Mouse (Mus musculus): ENCODE measurements around the gene Pglyrp2. TPM values are rescaled to one million over a fixed set of nuclear protein-coding genes. Genes with fewer than 3 reads are reported as not detected.
A peak's percentile ranks its signal among the peaks of the same experiment; 100 is the strongest.

Pglyrp2 gene
- polyA plus RNA-seq, 1 experiment from 2014 or later, result not detected

DNA sequence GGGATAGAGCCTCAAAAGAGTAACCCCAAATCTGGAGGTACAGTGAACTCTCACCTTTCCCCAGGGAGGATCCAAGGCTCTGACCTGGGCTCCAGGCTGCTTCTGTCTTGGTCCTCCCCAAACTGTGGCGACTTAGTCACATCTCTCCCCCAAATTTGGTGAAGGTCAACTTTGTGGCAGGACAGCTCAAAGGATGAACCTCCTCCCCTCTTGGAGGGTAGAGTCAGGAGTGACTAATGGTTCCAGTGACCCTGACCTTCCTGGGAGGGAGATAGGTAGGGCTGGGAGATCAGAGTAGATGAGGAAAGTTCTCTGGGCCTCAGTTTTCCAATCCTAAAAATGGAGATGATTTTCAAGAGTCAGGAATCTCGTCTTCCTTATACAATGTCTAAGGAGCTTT, 45.2 kb downstream of the Pglyrp2 start:
- WGBS, result 70% methylated on average over 2 of the region's 2 CpGs
- Histone ChIP-seq H3K4me2 (no peak overlapping the region), H3K27ac (ENCODE audit: poor library complexity, severe bottlenecking) (no peak overlapping the region), H3K4me3 (no peak overlapping the region), H3K4me1 (replicated peaks) (peaks cover 9% of the 10 kb centered on the region), H3K27me3 (replicated peaks) (no peaks in the 10 kb centered on the region), H3K36me3 (peaks cover 20% of the 10 kb centered on the region), H3K9ac (no peak overlapping the region), H3K9me3 (replicated peaks) (no peaks in the 10 kb centered on the region)
- ATAC-seq (ENCODE audit: insufficient number of reproducible peaks, low FRiP score), result no peak

DNA sequence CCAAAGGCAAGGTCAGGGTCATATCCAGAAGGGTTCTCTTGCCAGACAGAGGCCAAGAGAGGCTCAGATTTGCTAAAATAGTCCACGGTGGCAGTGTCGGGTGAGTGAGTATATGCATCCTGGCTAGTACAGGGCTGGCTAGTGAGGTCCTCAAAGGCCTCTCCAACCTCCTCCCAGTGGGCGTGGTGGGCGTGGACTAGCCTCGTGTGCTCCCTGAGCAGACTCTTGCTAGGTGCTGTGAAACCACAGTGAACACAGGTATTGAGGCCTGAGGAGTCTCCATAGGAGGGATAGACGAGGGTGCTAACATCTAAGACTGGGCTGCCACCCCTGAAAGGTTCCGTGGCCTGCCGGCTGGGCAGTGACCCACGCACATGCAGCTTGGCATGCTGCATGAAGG, 46.8 kb downstream of the Pglyrp2 start:
- Histone ChIP-seq H3K4me2 (no peak overlapping the region), H3K36me3 (peaks cover 20% of the 10 kb centered on the region), H3K4me3 (no peak overlapping the region), H3K27me3 (replicated peaks) (no peaks in the 10 kb centered on the region), H3K27ac (ENCODE audit: poor library complexity, severe bottlenecking) (no peak overlapping the region), H3K9me3 (replicated peaks) (no peaks in the 10 kb centered on the region), H3K4me1 (replicated peaks) (no peaks in the 10 kb centered on the region), H3K9ac (no peak overlapping the region)
- 0 out of 2 replicates have a peak, but pooled peaks have one; percentile 29 for ATAC-seq (ENCODE audit: insufficient number of reproducible peaks, low FRiP score)
- 72% methylated on average over 9 of the region's 9 CpGs for WGBS

GRCm38 (mm10) chr17:32376475-32376874, 47.5 kb downstream of the Pglyrp2 start:
- Histone ChIP-seq H3K4me1 (replicated peaks) (no peaks in the 10 kb centered on the region), H3K27ac (ENCODE audit: poor library complexity, severe bottlenecking) (no peak overlapping the region), H3K36me3 (peaks cover 20% of the 10 kb centered on the region), H3K9ac (no peak overlapping the region), H3K27me3 (replicated peaks) (no peaks in the 10 kb centered on the region), H3K4me2 (no peak overlapping the region), H3K9me3 (replicated peaks) (no peaks in the 10 kb centered on the region), H3K4me3 (no peak overlapping the region)
- WGBS, result 90% methylated on average over 15 of the region's 15 CpGs
- no peak for ATAC-seq (ENCODE audit: insufficient number of reproducible peaks, low FRiP score)

- H3K9me3 ChIP-seq (replicated peaks), result no peaks in the 10 kb centered on the region
- H3K27me3 ChIP-seq (replicated peaks), result no peaks in the 10 kb centered on the region
- H3K27ac ChIP-seq (ENCODE audit: poor library complexity, severe bottlenecking), result no peak overlapping the region
- 0 out of 2 replicates have a peak, but pooled peaks cover 3% of the 10 kb centered on the region for H3K36me3 ChIP-seq
- H3K9ac ChIP-seq, result no peak overlapping the region
- peak overlapping the region; percentile 33 for H3K4me3 ChIP-seq
- H3K4me1 ChIP-seq (replicated peaks), result peaks cover 13% of the 10 kb centered on the region
- H3K4me2 ChIP-seq, result peak overlapping the region; percentile 59
- ATAC-seq (ENCODE audit: insufficient number of reproducible peaks, low FRiP score), result no peak
- WGBS, result 15% methylated on average over 14 of the region's 17 CpGs
Observed at GRCm38 (mm10) chr17:32368991-32369578, 54.9 kb downstream of the Pglyrp2 start.

DNA sequence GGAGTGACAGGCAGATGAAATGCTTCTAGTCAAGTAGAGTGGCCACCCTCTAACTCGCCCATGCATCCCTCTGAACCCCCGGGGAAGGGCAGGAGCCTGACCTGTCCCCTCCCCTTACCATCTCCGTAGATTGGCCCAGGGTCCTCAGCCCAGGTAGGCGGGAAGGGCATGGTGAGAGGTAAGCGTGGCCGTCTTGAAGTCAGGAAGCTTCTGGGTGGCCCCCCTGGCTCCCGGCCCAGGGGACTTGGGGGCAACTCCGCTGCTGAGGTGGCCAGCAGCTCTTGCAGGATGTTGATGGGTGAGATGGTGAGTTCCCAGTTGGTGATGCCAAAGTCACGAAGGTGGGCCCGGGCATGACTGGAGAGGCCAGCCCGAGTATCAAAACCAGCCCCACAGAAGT, 56.3 kb downstream of the Pglyrp2 start:
- Histone ChIP-seq H3K9ac (no peak overlapping the region), H3K27me3 (replicated peaks) (no peaks in the 10 kb centered on the region), H3K9me3 (replicated peaks) (no peaks in the 10 kb centered on the region), H3K4me1 (replicated peaks) (peaks cover 22% of the 10 kb centered on the region), H3K27ac (ENCODE audit: poor library complexity, severe bottlenecking) (no peak overlapping the region), H3K4me2 (no peak overlapping the region), H3K4me3 (no peak overlapping the region), H3K36me3 (peaks cover 5% of the 10 kb centered on the region; the same call in 1 of the 2 replicates)
- 79% methylated on average over 11 of the region's 11 CpGs for WGBS
- no peak for ATAC-seq (ENCODE audit: insufficient number of reproducible peaks, low FRiP score)

DNA sequence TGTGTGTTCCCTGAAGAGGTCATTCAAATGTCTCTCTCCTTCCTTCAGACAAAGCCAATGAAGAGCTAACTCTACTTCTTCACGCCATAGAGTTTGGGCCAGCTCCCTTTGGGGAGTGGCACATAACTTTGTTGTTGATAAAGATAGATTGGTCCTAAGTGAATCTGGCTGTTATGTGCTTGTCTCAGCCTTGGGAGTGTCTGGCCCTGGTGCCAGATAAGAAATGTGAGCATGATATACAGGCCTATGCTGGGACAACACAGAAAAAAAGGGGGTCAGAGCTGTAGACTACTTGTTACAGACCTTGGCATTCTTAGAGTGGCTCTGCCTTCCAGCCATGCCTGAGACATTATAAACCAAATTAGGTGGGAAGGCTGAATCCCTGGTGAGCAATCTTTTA, 58.7 kb downstream of the Pglyrp2 start:
- no peak for ATAC-seq (ENCODE audit: insufficient number of reproducible peaks, low FRiP score)
- peak overlapping the region; percentile 94 for H3K4me2 ChIP-seq
- H3K4me1 ChIP-seq (replicated peaks), result peaks cover 30% of the 10 kb centered on the region
- no peaks in the 10 kb centered on the region for H3K27me3 ChIP-seq (replicated peaks)
- no peak overlapping the region for H3K4me3 ChIP-seq
- WGBS, result 43% methylated on average over 1 of the region's 1 CpGs
- no peaks in the 10 kb centered on the region for H3K9me3 ChIP-seq (replicated peaks)
- no peak overlapping the region for H3K27ac ChIP-seq (ENCODE audit: poor library complexity, severe bottlenecking)
- peaks cover 29% of the 10 kb centered on the region for H3K36me3 ChIP-seq
- no peak overlapping the region for H3K9ac ChIP-seq

GRCm38 (mm10) chr17:32364850-32365249, 59.1 kb downstream of the Pglyrp2 start:
- ATAC-seq (ENCODE audit: insufficient number of reproducible peaks, low FRiP score), result no peak
- Histone ChIP-seq H3K9ac (no peak overlapping the region), H3K36me3 (peaks cover 33% of the 10 kb centered on the region), H3K27ac (ENCODE audit: poor library complexity, severe bottlenecking) (peak overlapping the region; percentile 42; the same call in 1 of the 2 replicates), H3K4me1 (replicated peaks) (peaks cover 30% of the 10 kb centered on the region), H3K9me3 (replicated peaks) (no peaks in the 10 kb centered on the region), H3K4me2 (peak overlapping the region; percentile 94), H3K27me3 (replicated peaks) (no peaks in the 10 kb centered on the region), H3K4me3 (peak overlapping the region; percentile 80)
- 47% methylated on average over 5 of the region's 5 CpGs for WGBS

- H3K4me1 ChIP-seq (replicated peaks), result peaks cover 30% of the 10 kb centered on the region
- no peaks in the 10 kb centered on the region for H3K9me3 ChIP-seq (replicated peaks)
- H3K36me3 ChIP-seq, result peaks cover 39% of the 10 kb centered on the region
- ATAC-seq (ENCODE audit: insufficient number of reproducible peaks, low FRiP score), result peak; percentile 93
- under 1% methylated on average over 47 of the region's 47 CpGs for WGBS
- peak overlapping the region; percentile 80 for H3K4me3 ChIP-seq
- peak overlapping the region; percentile 86 for H3K9ac ChIP-seq
- H3K27me3 ChIP-seq (replicated peaks), result no peaks in the 10 kb centered on the region
- peak overlapping the region; percentile 94 for H3K4me2 ChIP-seq
- peak overlapping the region; percentile 42 for H3K27ac ChIP-seq (ENCODE audit: poor library complexity, severe bottlenecking)
Observed at GRCm38 (mm10) chr17:32364331-32364730, 59.6 kb downstream of the Pglyrp2 start.

DNA sequence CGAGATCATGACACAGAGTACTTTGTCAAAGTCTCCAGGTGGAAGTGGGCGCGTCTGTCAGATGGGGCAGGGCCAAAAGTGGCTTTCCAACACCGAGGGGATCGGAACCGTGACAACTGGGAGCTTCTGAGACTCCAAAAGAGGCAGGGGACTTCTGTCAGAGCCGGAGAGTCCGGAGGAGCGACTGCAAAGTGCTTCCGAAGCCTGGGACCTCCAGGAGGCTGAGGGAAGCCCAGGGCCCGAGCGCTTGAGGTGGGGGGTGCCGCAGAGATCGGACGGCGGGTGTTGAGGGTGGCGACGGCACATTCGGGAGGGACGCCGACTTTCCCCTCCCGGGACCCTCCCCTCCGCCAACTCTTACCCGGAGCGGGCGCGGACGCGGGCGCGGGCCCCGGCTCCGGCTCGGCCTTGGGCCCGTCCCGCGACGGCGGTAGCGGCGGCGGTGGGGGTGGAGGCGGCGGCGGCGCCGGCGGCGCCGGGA, 60.1 kb downstream of the Pglyrp2 start:
- Histone ChIP-seq H3K9ac (peak overlapping the region; percentile 86), H3K4me3 (peak overlapping the region; percentile 80), H3K27ac (ENCODE audit: poor library complexity, severe bottlenecking) (peak overlapping the region; percentile 15), H3K36me3 (peaks cover 43% of the 10 kb centered on the region), H3K27me3 (replicated peaks) (no peaks in the 10 kb centered on the region), H3K4me2 (peak overlapping the region; percentile 94), H3K9me3 (replicated peaks) (no peaks in the 10 kb centered on the region), H3K4me1 (replicated peaks) (peaks cover 26% of the 10 kb centered on the region)
- peak; percentile 60; the same call in 1 of the 2 replicates for ATAC-seq (ENCODE audit: insufficient number of reproducible peaks, low FRiP score)
- 3% methylated on average over 41 of the region's 50 CpGs for WGBS

DNA sequence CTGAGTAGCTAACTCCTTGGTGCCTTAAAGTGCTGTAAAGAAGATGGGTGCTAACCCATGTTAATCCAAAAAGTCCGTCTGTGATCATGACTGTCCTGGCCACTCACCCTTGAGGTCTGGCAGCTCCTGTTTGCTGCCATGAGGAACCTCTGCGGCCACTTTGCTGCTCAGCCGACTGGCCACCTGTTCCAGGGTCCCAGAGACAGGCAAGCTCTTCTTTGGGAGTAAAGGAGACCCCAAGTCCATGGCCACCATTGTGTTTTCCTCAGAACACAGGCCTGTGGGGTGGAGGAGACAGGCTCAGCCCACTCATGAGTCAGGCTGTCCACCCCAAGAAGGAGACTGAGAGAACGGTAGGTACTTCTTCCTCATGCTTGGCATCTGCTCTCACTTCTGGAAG, 61.3 kb downstream of the Pglyrp2 start:
- Histone ChIP-seq H3K27ac (ENCODE audit: poor library complexity, severe bottlenecking) (no peak overlapping the region), H3K4me1 (replicated peaks) (peaks cover 25% of the 10 kb centered on the region), H3K27me3 (replicated peaks) (no peaks in the 10 kb centered on the region), H3K4me3 (peak overlapping the region; percentile 80; the same call in 1 of the 2 replicates), H3K9me3 (replicated peaks) (no peaks in the 10 kb centered on the region), H3K36me3 (peaks cover 55% of the 10 kb centered on the region), H3K4me2 (peak overlapping the region; percentile 94), H3K9ac (peak overlapping the region; percentile 86)
- WGBS, result 80% methylated on average over 4 of the region's 4 CpGs
- no peak for ATAC-seq (ENCODE audit: insufficient number of reproducible peaks, low FRiP score)

Measured in heart, embryonic 12.5 days (tissue).